Mouse (Mus musculus): Measurements from ENCODE around the gene Dennd1c. TPM values are rescaled to one million over a fixed set of nuclear protein-coding genes. Genes with fewer than 3 reads are reported as not detected.

Gene Dennd1c
- 0.35 and 0.41 TPM in 2 replicates for polyA plus RNA-seq (2012; rRNA removed)

- no peak for TF ChIP-seq POLR2A (IDR thresholded peaks at IDR 0.05; ENCODE audit: control insufficient read depth, low read depth, low read length)
- TF ChIP-seq CTCF (IDR thresholded peaks at IDR 0.05; ENCODE audit: control insufficient read depth, insufficient read depth, insufficient replicate concordance, low read depth, low read length) = no peak
- H3K4me3 ChIP-seq (ENCODE audit: control insufficient read depth, low read depth, low read length) = no peak within 1 kb of the TSS
- no peak within 1 kb of the TSS for H3K27ac ChIP-seq (ENCODE audit: control insufficient read depth, insufficient read depth, low read depth, low read length)
- H3K36me3 ChIP-seq (ENCODE audit: control insufficient read depth, insufficient read depth, low read length) = no peaks in the 10 kb centered on the region
- peaks cover 5% of the 10 kb centered on the region for H3K4me1 ChIP-seq (ENCODE audit: control insufficient read depth, insufficient read depth, low read length)
- no peaks in the 10 kb centered on the region for H3K27me3 ChIP-seq (ENCODE audit: control insufficient read depth, insufficient read depth, low read length)
Measured at GRCm38 (mm10) chr17:57078336-57078735, at the start of gene Dennd1c. Gene Dennd1c, minus strand, starts transcription at chr17:57078514.

DNA sequence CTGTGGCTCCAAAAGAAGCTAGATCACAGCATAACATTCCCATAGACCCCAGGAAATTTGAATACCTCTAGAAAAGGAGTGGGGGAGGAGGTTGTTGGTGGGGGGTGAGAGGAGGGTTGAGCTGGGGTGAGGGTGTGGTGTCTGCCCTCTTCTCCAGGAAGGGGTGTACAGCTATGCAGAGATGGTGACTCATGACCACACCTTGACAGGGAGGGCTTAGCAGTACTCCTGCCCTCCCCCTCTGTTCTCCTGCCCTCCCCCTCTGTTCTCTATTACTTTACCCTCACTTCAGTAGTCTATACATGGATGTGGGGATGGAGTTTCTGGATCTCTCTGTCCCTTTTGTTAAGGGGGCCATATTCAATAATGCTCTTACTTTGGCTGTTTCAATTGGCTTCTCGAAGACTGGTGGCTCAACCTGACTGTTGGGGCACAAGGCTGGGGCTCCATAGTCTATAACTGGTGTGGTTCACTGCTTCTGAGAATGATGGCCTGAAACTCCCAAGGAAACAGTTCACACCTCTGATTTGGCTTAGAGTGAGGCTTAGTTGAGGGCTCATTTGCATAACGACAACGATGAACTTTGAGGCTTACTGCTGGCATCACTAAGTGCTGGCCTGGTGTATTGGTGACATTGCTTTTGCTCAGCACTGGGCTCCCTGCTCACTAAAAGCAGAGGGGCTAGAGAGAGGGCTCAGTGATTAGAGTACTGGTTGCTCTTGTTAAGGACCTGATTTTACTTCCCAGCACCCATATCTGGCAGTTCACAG lies 47.7 kb upstream of the Dennd1c start:
- Histone ChIP-seq H3K27me3 (ENCODE audit: control insufficient read depth, insufficient read depth, low read length) (no peaks in the 10 kb centered on the region), H3K27ac (ENCODE audit: control insufficient read depth, insufficient read depth, low read depth, low read length) (no peak overlapping the region), H3K4me1 (ENCODE audit: control insufficient read depth, insufficient read depth, low read length) (no peaks in the 10 kb centered on the region), H3K36me3 (ENCODE audit: control insufficient read depth, insufficient read depth, low read length) (no peaks in the 10 kb centered on the region), H3K4me3 (ENCODE audit: control insufficient read depth, low read depth, low read length) (no peak overlapping the region)
- TF ChIP-seq CTCF (IDR thresholded peaks at IDR 0.05; ENCODE audit: control insufficient read depth, insufficient read depth, insufficient replicate concordance, low read depth, low read length) = no peak
- TF ChIP-seq POLR2A (IDR thresholded peaks at IDR 0.05; ENCODE audit: control insufficient read depth, low read depth, low read length) = no peak

GRCm38 (mm10) chr17:57124792-57125191 lies 46.5 kb upstream of the Dennd1c start:
- Histone ChIP-seq H3K36me3 (ENCODE audit: control insufficient read depth, insufficient read depth, low read length) (no peaks in the 10 kb centered on the region), H3K27me3 (ENCODE audit: control insufficient read depth, insufficient read depth, low read length) (no peaks in the 10 kb centered on the region), H3K27ac (ENCODE audit: control insufficient read depth, insufficient read depth, low read depth, low read length) (no peak overlapping the region), H3K4me3 (ENCODE audit: control insufficient read depth, low read depth, low read length) (no peak overlapping the region), H3K4me1 (ENCODE audit: control insufficient read depth, insufficient read depth, low read length) (no peaks in the 10 kb centered on the region)
- no peak for TF ChIP-seq POLR2A (IDR thresholded peaks at IDR 0.05; ENCODE audit: control insufficient read depth, low read depth, low read length)
- TF ChIP-seq CTCF (IDR thresholded peaks at IDR 0.05; ENCODE audit: control insufficient read depth, insufficient read depth, insufficient replicate concordance, low read depth, low read length) = no peak

GRCm38 (mm10) chr17:57123192-57124118 lies 45.1 kb upstream of the Dennd1c start:
- no peak for TF ChIP-seq POLR2A (IDR thresholded peaks at IDR 0.05; ENCODE audit: control insufficient read depth, low read depth, low read length)
- no peak for TF ChIP-seq CTCF (IDR thresholded peaks at IDR 0.05; ENCODE audit: control insufficient read depth, insufficient read depth, insufficient replicate concordance, low read depth, low read length)
- Histone ChIP-seq H3K4me3 (ENCODE audit: control insufficient read depth, low read depth, low read length) (no peak overlapping the region), H3K27me3 (ENCODE audit: control insufficient read depth, insufficient read depth, low read length) (no peaks in the 10 kb centered on the region), H3K4me1 (ENCODE audit: control insufficient read depth, insufficient read depth, low read length) (peaks cover 3% of the 10 kb centered on the region; the same call in 1 of the 2 replicates), H3K36me3 (ENCODE audit: control insufficient read depth, insufficient read depth, low read length) (no peaks in the 10 kb centered on the region), H3K27ac (ENCODE audit: control insufficient read depth, insufficient read depth, low read depth, low read length) (no peak overlapping the region)

DNA sequence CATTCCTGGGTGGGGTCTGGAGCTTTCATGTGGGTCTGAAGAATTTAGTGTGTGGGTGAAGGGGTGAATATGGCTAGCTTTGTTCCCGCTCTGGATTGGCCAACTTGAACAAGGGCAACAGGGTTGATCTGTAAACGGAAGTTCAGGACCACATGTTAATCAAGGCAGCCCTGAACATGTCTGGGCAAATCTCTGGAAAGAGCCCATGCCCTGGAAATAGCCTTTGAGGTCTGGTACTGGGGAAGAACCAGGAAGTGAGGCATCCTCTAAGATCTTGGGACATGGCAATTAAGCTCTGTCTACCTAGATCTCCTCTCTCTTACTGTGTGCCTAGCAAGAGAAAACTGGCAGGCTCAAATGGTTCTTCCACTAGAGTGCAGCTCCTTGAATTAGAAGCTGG lies 43.5 kb upstream of the Dennd1c start:
- no peak for TF ChIP-seq POLR2A (IDR thresholded peaks at IDR 0.05; ENCODE audit: control insufficient read depth, low read depth, low read length)
- TF ChIP-seq CTCF (IDR thresholded peaks at IDR 0.05; ENCODE audit: control insufficient read depth, insufficient read depth, insufficient replicate concordance, low read depth, low read length) = no peak
- H3K27me3 ChIP-seq (ENCODE audit: control insufficient read depth, insufficient read depth, low read length) = no peaks in the 10 kb centered on the region
- no peak overlapping the region for H3K4me3 ChIP-seq (ENCODE audit: control insufficient read depth, low read depth, low read length)
- no peaks in the 10 kb centered on the region for H3K36me3 ChIP-seq (ENCODE audit: control insufficient read depth, insufficient read depth, low read length)
- H3K27ac ChIP-seq (ENCODE audit: control insufficient read depth, insufficient read depth, low read depth, low read length) = no peak overlapping the region
- peaks cover 5% of the 10 kb centered on the region; the same call in 1 of the 2 replicates for H3K4me1 ChIP-seq (ENCODE audit: control insufficient read depth, insufficient read depth, low read length)

- no peak overlapping the region for H3K27ac ChIP-seq (ENCODE audit: control insufficient read depth, insufficient read depth, low read depth, low read length)
- H3K4me3 ChIP-seq (ENCODE audit: control insufficient read depth, low read depth, low read length) = no peak overlapping the region
- H3K27me3 ChIP-seq (ENCODE audit: control insufficient read depth, insufficient read depth, low read length) = no peaks in the 10 kb centered on the region
- peaks cover 5% of the 10 kb centered on the region; the same call in 1 of the 2 replicates for H3K4me1 ChIP-seq (ENCODE audit: control insufficient read depth, insufficient read depth, low read length)
- H3K36me3 ChIP-seq (ENCODE audit: control insufficient read depth, insufficient read depth, low read length) = no peaks in the 10 kb centered on the region
- no peak for TF ChIP-seq CTCF (IDR thresholded peaks at IDR 0.05; ENCODE audit: control insufficient read depth, insufficient read depth, insufficient replicate concordance, low read depth, low read length)
- TF ChIP-seq POLR2A (IDR thresholded peaks at IDR 0.05; ENCODE audit: control insufficient read depth, low read depth, low read length) = no peak
Measured at GRCm38 (mm10) chr17:57118524-57119349, 40.4 kb upstream of the Dennd1c start.

Data from testis, adult 2 months (tissue).